Mouse (Mus musculus): ENCODE results near the gene Pabpc4l. TPM values are rescaled to one million over a fixed set of nuclear protein-coding genes. Genes with fewer than 3 reads are reported as not detected.
"Not testable (repeated sequence)": the region's sequence is repeated elsewhere in the genome, so short reads cannot be mapped to it uniquely, and the experiment has no call there.

Pabpc4l gene
- polyA plus RNA-seq (2011; ENCODE audit: insufficient read length, low read depth, missing spikeins), result 8.4 and 9.8 TPM in 2 replicates

DNA sequence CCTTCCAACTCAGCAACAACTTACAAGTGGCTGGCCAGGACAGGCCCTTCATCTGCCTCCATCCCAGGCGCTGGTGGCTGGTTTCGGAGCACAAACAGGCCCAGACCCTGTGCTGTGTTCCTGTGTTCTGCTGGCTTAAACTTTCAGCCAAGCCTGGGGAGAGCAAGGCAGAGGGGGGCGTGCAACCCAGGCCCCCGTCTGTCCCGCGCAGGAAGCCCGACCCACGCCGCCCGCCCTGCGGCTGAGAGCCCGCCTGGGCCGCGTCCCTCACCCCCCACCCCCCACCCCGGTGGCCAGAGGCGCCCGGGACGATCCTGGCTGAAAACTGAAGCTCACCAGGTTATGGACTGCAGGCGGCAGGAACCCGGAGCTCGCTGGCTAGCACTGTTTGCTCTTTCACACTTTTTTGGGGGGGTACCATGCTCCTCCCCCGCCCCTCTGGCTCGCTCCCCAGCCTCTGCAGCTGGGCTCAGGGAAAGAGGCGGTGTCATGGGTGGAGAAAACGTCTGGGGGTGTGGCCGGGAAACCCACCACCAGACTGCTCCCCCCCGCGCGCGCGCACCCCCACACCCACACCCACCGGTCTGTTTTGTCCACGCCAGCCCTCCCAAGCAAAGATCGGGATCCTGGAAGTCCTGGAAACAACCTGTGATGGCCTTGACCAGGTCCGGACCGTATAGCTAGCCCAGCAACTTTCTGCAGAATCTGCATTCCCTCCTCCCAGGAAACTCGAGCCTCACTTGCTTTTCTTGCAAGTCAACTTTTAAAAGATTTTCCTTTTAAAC, at the start of gene Pabpc4l:
Pabpc4l (minus strand) TSS at position 739 of the 785 bp plus-strand sequence.
- Histone ChIP-seq H3K27ac (ENCODE audit: insufficient read depth, low read length) (peak within 1 kb of the TSS; percentile 51), H3K4me1 (ENCODE audit: control insufficient read depth, insufficient read depth, low read length) (no peaks in the 10 kb centered on the region), H3K4me3 (ENCODE audit: insufficient read depth, low read length) (peak within 1 kb of the TSS; percentile 59)
- TF ChIP-seq CTCF (IDR thresholded peaks at IDR 0.05; ENCODE audit: borderline replicate concordance, insufficient read depth, low read length) (no peak), POLR2A (IDR thresholded peaks at IDR 0.05; ENCODE audit: low read depth, low read length) (peak; percentile 34)

DNA sequence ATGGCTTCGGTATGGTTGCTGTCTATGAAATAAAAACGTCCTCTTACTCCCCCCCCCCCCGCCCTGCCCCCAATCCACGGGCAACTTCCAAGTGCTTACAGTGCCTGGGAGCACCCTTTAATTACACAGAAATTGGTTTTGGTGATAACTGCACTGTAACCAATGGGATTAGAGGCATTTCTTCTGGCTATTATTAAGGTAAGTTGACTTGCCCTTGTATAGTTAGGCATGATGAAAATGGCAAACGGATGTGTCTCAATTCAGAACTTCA, 42.9 kb upstream of the Pabpc4l start:
- TF ChIP-seq POLR2A (IDR thresholded peaks at IDR 0.05; ENCODE audit: low read depth, low read length) (no peak), CTCF (IDR thresholded peaks at IDR 0.05; ENCODE audit: borderline replicate concordance, insufficient read depth, low read length) (no peak)
- H3K4me1 ChIP-seq (ENCODE audit: control insufficient read depth, insufficient read depth, low read length), result no peaks in the 10 kb centered on the region
- no peak overlapping the region for H3K4me3 ChIP-seq (ENCODE audit: insufficient read depth, low read length)
- no peak overlapping the region for H3K27ac ChIP-seq (ENCODE audit: insufficient read depth, low read length)

DNA sequence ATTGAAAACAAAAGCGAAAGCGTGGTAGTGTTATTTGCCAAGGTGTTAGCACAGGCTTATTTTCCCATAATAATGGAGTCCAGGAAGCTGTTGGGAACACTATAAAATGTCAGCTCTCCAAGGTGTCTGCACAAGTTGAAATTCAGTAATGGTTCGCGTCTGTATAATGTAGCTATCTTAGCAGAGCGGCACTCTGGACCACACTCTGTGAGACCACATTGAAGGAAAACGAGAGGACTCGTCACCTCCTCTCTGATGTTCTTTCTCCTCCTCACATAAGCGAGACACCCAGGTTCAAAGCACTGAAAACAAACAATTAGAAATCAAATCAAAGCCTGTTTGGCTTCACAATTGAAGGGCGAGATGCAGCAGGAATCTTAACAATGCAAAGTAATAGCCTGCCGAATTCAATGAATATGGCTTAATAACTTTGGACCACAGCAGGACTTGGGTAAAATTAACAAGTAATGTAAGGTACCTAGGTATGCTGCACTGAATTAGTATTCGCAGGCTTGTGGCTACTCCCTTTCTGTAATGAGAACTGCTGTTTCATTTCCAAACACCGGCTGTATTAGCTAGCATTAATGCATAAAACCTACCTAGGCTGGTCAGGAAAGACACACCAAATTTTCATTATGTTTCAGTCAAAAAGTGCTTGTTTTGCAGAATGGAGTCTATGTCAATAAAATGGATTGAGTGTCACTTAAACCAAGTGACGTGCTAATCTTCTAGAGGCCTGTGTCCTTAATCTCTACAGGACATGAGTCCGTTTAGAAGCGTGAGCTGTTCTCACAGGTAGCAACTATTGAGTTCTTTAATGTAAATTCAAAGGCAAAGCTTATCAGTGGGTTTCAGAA, 42.3 kb upstream of the Pabpc4l start:
- H3K4me1 ChIP-seq (ENCODE audit: control insufficient read depth, insufficient read depth, low read length), result no peaks in the 10 kb centered on the region
- no peak overlapping the region for H3K4me3 ChIP-seq (ENCODE audit: insufficient read depth, low read length)
- TF ChIP-seq POLR2A (IDR thresholded peaks at IDR 0.05; ENCODE audit: low read depth, low read length) (no peak), CTCF (IDR thresholded peaks at IDR 0.05; ENCODE audit: borderline replicate concordance, insufficient read depth, low read length) (no peak)
- no peak overlapping the region for H3K27ac ChIP-seq (ENCODE audit: insufficient read depth, low read length)

DNA sequence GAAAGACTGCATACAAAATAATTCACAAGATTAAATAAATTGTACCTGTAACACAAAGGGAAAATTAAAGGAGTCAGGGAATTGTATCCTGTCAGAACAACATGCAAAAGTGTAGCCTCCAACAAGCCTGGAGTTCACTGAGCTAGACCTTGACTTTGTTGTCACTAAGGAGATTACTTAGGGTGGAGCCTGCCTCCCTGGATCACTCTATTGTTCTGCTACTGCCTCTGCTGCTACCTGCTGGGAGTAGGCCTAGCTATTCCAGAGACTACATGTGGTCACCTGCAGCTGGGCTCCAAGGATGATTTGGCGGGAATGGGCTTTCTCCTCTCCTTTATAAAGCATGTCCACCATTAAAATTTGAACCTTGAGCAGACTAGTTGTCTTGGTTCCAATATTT, 38.1 kb upstream of the Pabpc4l start:
- H3K4me1 ChIP-seq (ENCODE audit: control insufficient read depth, insufficient read depth, low read length); H3K27ac ChIP-seq (ENCODE audit: insufficient read depth, low read length); H3K4me3 ChIP-seq (ENCODE audit: insufficient read depth, low read length): not testable (repeated sequence)

DNA sequence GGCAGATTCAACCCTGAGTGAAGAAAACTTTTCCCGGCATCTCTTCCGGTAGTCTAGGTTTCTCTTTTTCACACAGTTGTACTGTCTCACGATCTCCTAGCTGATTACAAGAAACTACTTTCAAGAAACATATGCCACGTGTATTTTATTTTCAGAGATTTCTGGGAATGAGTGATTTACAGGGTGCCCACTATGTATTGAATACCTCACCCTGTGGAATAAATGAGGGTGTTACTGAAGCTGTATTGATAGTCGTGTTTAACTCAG, 180 bp upstream of the Pabpc4l start:
- H3K27ac ChIP-seq (ENCODE audit: insufficient read depth, low read length), result peak overlapping the region; percentile 51
- H3K4me3 ChIP-seq (ENCODE audit: insufficient read depth, low read length), result peak overlapping the region; percentile 59
- TF ChIP-seq CTCF (IDR thresholded peaks at IDR 0.05; ENCODE audit: borderline replicate concordance, insufficient read depth, low read length), result no peak
- TF ChIP-seq POLR2A (IDR thresholded peaks at IDR 0.05; ENCODE audit: low read depth, low read length), result no peak
- H3K4me1 ChIP-seq (ENCODE audit: control insufficient read depth, insufficient read depth, low read length), result no peaks in the 10 kb centered on the region

DNA sequence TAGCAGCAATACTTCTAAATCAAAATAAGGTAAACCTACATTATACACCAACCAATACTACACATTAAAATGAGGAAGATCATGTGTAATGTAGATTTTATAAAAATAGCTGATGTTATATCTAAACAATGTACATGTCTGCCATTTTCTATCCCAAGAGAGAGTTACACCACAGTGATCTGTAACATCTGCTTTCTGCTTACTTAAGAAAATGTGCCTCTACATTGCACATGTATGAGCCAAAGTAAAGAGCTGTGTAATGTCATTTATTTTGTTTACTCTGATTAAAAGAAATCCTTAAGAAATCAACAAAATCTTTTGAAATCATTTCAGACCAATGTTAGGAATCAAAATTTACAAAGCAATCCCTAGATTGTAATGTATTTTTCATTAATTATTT, 16.6 kb downstream of the Pabpc4l start:
- Histone ChIP-seq H3K4me1 (ENCODE audit: control insufficient read depth, insufficient read depth, low read length) (no peaks in the 10 kb centered on the region), H3K4me3 (ENCODE audit: insufficient read depth, low read length) (no peak overlapping the region), H3K27ac (ENCODE audit: insufficient read depth, low read length) (no peak overlapping the region)
- TF ChIP-seq CTCF (IDR thresholded peaks at IDR 0.05; ENCODE audit: borderline replicate concordance, insufficient read depth, low read length) (no peak), POLR2A (IDR thresholded peaks at IDR 0.05; ENCODE audit: low read depth, low read length) (no peak)
